Mouse (Mus musculus): Measurements from ENCODE around the gene Kctd6.

Gene Kctd6

DNA sequence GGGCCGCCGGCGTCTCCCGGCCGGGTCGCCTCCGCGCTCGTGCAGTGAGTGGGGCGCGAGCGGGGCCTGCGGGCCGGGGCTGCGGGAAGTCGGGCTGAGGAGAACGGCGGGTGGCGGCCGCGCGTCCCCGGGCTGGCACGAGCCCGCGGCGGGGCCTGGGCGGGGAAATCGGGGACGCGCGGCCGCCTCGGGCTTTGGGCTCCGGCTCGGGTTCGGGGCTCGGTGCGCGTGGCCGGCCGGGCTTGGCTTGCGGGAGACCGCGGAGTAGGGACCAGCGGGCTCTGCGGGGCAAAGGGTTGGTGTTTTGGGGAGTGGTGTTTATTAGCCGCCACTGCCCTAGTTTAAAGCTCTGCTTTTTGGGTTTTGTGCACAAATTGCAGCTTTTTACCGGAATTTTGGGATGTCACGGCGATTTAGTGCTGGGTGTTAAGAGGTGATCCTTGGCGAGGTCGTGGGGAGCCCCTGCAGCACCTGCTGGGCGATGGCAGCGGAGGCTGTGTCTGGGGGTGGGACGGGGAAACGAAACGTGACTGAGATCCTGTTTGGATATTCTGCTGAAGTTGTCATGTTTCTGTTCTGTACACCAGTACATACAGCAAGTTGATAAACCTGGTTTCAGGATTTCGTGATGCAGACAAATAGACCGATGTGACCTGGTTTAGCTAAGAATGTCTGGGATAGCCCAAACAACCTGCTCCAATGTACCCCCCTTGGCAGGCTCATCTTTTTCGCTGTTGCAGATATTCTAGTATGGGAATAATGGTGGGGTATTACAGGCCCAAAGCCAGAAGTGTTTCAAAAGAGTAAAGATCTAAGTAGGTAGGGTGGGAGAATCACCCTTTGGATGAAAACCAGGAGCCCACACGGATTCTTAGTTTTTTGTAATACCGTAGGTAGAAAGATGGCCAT, 613 bp downstream of the Kctd6 start:
- peak; percentile 71 for DNase-seq (ENCODE audit: low spot score)

DNA sequence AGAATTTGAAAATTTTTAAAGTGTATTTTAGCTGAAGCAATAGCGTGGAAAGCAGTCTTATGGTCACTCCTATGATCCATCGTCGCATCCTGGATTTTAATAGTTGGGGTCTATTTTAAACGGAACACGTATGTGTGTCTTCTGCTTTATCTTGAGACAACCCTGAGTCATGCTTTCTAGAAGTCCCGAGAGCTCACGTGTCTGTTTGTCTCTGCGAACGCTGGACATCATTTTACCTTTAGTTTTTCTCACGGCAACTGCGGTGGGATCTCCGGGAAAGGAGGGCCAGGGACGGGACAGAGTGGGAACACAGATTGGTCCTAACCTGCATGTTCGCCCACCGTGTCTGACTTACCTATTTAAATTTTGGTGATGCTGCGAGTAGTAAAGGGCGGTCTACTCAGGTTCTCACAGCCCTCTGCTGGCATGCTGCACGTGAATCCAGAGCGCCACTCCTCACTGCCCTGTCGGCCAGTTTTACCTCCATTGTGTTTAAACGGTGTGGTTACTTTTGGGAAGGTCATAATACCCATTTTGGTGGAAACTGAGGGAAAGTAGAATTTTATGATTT, 1.4 kb downstream of the Kctd6 start:
- DNase-seq (ENCODE audit: low spot score): no peak

DNA sequence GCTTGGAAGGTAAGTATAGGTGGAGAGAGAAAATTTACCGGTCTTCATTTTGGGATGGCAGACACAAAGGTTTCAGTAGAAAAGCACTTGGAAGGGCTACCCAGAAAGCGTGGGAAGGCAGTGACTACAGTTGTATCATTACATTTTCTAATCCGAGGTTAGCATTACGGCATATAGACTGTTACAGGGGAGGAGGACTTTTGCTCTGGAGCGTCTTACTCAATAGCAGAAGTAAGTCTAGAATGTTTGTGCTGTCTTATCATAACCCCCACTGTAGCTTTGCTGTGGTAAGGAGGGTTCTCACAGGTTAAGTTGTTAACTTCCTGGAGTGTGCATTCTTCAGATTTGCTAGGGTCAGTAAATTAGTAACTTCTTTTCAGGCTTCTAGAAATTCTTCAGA, 2.2 kb downstream of the Kctd6 start:
- DNase-seq (ENCODE audit: low spot score): no peak

DNA sequence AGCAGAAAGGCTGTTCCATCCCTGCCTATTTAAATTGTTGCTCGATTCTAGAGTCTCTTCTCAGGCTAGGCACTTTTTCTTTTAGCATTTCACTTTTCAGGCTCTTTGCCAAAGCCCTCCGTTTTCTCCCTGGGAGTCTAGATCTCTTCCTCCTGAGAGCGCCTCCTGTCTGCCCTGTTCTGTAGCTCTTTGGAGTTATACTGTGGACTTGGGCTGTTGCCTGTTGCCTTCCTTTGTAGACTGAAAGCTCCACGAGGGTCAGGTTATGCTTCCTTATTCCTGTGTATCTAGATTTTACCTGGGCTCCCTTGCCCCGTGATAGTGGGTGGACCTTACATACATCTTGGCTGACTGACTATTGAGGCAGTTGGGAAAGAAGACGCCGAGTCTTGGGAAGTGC, 4.3 kb downstream of the Kctd6 start:
- no peak for DNase-seq (ENCODE audit: low spot score)

DNA sequence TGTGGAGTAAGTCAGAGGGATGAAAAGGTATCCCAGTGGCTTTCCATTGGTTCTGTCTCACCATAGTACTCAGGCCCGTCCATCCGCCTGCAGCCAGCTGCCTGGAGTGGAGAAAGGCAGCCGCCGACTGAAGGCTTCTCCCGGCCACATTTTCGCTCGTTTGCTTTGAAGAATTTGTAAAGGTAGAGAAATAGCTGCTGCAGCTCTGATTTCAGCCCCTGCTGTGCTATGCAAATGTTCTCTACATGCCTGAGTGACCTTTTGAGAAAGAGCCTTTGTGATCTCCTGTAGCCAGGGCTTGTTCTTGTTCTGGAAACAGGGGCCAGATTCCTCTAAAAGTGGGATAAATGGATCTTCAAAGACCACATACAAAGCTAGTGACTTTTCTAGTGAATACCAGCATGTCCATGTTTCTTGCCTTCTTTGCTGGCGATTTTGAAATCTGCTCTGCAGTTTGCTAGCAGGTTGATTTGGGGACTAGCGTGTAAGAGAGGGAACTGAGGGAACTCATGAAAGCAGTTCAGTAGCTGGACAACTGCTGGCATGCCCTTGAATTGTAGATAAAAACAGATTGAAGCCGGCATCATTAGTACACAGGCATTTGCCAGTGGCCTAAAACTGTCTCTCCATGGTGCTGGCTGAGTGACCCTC, 4.9 kb downstream of the Kctd6 start:
- peak; percentile 68 for DNase-seq (ENCODE audit: low spot score)

DNA sequence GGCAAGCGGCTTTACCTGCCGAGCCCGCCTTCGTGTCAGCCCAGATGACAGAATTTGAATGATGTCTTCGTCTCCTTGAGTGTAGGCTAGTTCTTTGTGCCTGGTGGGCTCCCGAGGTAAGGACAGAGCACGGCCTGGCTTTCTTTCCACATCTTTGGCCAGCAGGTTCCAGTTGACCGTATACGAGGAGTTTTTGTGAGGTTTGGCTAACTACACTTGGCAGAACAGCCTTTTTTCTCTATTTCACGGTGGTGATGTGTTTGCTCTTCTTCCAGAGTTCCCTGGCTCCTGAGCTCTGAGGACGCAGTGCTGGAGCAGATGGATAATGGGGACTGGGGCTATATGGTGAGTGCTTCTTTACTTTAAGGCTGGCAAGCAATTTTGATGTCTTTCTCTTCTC, 5.9 kb downstream of the Kctd6 start:
- no peak for DNase-seq (ENCODE audit: low spot score)

DNA sequence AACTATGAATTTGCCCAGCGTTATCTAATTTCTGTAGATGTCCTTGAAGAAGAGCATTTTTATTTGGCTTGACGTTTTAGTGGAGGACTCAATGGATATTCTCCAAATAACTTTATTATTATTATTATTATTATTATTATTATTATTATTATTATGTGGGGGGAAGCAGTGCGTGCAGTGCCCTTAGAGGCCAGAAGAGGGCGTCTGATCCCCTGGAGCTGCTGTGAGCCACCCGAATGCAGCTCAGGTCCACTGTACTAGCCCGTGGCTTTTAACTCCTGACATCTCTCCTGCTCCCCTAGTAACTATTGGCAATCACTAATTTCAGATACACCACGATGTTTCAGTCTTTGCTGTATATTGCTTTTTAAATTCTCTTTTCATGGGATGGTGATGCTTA, 6.4 kb downstream of the Kctd6 start:
- DNase-seq (ENCODE audit: low spot score): no peak

DNA sequence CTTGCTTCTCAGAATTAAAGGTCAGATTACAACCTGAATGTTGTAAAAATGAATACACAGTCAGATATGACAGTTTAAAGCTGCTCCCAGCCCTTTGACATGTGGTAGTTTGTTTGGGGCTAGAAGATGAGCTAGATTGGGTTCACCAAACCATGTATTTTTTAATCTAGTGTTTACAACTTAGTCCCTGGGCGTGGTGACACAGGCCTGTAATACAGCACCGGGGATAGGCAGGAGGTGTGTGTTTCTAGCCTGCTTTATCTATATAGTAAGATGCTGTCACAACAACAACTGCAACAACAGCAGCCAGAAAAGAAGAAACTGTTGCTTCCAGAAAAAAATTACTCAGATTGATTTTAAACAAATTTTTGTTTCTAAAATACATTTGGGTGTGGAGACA, 7.0 kb downstream of the Kctd6 start:
- DNase-seq (ENCODE audit: low spot score): no peak

DNA sequence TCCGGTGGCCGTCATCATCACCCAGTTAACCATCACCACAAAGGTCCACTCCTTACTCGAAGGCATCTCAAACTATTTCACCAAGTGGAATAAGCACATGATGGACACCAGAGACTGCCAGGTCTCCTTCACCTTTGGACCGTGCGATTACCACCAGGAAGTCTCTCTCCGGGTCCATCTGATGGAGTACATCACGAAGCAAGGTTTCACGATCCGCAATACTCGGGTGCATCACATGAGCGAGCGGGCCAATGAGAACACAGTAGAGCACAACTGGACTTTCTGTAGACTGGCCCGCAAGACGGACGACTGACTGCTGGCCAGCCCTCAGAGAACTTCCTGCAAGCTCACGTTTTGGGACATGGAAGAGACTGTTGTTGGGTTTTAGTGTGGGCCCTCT, 8.6 kb downstream of the Kctd6 start:
- no peak for DNase-seq (ENCODE audit: low spot score)

DNA sequence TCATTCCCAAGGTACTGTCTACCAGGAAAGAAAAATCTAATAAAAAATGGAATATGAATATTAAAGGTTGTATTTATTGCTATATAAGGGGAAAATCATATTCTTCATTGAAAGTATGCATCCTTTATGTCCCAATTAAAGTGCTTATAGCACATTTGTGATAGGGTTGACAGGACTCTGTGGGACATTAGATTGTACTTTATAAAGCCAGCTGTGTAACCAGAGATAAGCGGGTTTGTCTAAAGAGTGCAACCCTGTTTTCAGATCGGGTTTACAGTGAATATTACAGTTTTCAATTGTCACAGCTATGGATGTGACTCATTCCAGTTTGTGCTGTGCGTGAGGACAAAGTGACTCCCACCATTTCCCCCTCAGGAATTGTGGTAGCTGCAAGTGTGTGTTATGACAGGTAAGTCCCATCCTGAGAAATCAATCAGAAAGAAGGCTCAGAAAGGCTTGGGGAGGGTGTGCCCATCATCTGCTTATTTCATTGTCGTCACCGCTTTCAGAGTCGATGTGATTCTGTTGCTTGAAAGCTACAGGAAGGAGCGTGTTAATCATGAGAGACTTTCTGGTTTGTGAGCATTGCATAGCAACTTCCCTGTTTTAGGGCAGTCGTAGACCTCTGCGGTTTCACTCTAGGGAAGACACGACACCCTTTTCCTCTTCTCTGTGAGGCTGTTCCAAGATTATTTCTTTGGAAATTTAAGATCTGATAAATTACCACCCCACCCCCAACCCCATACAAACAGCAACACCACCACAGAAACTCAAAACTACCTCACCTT, 9.8 kb downstream of the Kctd6 start:
- no peak for DNase-seq (ENCODE audit: low spot score)

DNA sequence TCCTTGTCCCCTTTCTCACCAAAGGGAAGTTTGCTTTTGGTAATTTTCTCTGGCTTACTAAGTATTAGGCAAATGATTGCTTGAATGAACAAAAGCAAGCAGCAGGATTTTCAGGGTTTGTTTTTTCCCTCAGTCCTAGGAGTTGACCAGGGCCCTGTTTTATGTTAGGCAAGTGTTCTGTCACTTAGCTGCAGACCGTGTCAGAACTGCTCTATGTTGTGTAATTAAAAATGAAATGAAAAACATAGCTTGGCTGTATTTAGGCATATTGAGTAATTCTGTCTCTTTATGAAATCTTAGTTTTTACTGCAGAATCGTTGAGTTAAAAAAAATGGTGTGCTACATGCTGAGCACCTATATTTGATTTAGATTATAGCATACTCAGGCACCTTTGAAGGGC, 10.9 kb downstream of the Kctd6 start:
- DNase-seq (ENCODE audit: low spot score): no peak

DNA sequence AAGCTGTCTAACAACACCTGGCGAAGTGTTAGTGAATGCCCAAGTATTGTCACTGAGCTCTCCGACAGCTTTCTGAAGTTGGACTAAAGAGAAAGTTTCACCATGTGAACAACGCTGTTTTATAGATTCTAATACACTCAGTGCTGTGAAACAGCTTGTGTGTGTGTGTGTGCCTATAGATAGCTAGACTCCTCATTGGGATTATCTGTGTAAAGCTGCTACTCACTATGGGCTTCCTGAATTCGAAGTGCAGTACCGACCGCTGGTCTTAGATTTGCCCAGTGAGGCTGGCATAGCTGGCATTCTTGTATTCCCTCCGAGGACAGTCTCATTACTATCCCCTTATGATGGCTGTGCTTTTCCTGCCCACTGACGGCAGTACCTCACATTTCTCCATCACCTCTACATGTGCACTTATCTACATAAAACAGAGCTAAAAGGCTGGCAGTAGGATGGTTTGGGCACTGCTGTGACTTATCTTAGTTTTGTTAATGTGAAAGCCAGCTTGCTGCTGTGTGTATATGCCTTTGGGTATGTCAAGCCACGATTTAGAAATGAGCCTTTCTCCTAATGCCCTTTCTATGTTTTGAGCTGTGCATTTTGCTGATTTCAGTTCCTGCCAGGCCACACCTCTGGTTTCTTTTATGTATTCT, 15.6 kb downstream of the Kctd6 start:
- DNase-seq (ENCODE audit: low spot score): no peak

DNA sequence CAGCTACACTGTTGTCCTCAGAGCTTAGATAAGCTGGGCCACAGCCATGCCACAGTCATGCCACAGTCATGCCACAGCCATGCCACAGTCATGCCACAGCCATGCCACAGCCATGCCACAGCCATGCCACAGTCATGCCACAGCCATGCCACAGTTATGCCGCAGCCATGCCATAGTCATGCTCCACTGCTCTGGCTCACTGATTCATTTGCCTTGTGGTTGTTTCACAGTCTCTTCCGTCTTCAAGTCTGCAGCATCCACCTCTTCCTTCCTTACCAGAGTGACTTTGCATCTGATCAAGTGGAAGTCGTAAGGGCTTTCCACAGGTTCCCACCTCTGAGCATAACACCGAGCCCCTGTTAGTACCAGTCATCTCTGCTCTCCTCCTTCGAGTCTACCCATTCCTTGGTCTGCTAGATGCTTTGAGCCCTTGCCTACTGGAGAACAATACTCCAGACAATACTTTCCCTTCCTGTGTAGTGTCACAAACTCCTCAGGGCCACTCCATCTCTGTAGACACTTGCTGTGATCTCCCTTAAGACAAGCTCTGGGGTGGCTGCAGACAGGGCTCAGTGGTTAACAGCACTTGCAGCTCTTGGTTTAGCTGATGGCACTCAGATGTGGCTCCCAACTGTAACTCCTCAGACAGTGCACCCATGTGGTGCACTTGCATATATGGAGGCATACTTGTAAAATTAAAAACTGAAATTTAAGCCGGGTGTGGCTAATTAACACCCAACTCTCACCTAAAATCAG, 18.4 kb downstream of the Kctd6 start:
- no peak for DNase-seq (ENCODE audit: low spot score)

DNA sequence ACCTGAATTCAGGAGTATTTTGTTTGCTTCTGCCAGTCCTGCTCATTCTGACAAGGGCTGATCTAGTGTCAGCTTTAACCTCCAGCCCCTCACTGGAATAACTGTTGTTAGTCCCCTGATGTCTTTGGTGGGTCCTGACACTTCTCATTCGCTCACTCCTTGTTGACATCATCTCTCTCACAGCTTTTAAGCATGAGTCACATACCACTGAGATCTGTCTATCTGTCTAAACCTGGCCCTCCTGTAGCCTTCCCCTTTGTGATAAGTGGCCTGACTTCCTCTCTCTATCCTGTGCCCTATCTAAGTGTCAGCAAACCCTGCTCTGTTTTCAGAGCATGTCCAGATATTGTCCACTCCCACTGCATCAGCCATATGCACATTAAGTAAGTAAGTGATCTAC, 19.3 kb downstream of the Kctd6 start:
- no peak for DNase-seq (ENCODE audit: low spot score)

DNA sequence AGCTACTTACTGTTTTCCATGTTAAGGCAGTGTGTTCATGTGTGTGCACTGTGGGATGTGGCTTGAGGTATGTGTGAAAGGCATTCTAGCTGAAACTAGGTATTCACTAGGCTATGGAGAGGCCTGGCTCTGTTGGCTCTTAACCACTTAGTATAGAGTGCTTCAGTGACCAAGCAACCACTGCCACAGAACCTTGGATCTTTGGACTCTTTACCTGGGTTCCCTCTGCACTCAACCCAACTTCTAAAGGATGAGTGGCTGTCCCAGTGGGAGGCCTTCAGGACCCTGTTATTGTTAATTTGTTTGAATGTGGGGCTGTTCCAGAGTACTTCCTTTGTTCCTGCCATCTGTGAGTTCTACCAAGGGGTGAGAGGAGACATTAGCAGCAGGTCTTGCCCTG, 27.9 kb downstream of the Kctd6 start:
- no peak for DNase-seq (ENCODE audit: low spot score)

DNA sequence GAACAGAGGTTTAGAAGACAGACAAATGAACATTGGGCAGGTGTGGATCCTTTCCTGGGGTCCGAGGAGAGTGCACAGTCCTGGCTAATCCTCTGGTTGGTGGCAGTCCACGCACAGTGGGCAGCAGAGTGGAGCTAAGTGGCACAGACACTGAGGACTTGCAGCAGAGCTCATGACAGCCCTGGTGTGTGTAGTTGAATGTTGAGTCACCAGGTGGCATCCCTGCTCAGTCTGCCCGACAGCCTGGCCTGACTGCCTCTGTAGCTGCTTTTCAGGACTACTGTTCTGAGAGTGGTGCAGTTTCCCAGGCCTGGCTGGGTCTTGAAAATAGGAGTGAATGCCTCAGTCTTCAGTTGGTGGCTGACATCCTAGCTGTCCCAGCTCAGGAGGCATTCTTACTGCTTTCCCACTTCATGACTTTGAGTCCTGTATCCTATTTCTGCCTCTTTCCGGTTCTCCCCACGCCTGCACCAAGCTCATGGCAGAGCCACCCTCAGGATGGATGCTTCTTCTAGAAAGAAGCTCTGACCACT, 28.5 kb downstream of the Kctd6 start:
- peak; percentile 69 for DNase-seq (ENCODE audit: low spot score)

DNA sequence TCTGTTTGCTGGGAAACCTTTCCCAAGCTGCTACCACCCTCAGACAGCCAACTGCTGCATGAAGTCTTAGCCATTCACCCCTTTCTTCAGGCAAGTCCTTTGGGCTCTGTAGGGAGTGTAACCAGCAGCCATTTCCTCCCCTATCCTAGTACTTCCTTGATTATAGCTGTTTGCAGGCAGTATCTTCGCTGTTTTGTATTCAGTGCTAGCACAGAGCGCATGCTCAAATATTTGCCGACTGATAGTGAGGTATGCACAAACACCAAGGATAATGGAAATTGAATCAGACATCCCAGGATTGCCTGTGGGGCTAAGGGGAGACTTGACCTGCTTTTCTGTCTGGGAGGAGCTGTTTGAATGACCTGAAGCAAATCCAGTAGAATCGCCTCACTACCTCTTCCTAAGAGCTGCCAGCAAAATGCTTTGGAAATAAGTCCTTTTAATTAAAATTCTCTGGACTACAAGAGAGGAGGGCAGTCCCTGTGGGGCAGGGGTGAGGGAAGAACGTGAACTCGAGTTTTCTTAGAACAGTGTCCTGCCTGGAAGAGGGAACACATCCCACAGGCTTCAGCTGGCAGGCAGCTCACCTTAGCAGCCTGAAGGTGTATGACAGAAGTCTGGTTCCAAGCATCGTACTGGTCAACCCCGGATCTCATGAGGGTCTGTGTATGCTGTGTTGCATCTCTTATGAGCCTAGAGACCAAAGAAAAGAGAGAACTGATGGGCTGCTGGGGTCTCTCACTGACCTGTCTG, 29.4 kb downstream of the Kctd6 start:
- DNase-seq (ENCODE audit: low spot score): peak; percentile 28

DNA sequence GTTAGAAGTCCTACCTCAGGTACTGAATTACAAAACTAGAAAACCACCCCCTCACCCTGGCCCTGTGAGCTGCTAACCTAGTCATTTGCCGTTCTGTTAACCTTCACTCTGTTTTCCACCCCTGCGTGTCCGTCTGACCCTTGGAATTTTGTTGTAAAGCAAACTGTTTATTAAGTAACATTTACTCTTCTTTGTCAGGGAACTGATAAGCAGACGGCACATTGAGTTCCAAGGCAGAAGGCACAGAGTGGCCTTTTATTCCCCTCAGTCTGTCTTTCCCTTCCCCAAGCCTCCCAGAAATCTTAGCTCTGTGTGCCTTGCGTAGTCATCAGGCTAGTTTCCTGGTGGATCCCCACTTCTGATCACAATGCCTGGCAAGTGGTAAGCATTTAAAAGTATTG, 30.3 kb downstream of the Kctd6 start:
- no peak for DNase-seq (ENCODE audit: low spot score)

DNA sequence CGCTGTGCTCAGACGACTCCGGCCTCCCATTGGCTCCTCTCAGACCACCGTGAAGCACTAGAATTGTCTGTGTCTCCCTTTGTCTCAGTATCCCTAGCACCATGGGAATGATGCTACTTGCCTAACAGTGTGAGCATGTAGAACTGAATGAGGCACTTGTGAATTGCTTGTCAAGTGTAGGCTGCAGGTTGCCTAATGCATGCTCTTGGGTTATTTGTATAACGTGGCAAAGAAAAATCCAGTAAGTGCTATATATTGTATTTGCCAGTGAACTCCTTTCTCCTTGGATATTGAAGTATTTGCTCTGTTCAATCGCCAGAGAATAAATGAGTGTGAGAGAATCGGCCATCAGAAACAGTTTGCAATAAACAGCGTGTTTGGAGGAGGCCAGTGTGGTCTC, 32.9 kb downstream of the Kctd6 start:
- DNase-seq (ENCODE audit: low spot score): no peak

DNA sequence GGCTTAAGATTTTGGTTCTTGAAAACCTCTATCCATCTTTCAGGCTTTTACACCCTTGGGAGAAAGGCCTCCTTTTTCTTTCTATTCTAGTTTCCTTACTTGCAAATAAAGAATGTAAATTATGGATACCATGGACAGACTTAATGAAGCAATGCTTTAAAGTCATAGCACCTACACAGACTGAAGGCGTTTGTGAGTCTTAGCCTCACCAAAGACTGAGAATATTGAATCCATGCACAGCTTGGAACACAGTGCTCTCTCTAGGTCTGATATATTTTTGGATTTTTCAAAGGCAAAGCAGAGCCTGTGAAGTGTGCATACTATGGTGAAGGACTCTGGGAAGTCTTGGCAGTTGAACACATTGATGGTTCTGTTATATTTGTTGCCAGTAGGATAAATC, 35.3 kb downstream of the Kctd6 start:
- DNase-seq (ENCODE audit: low spot score): no peak
